Mouse (Mus musculus): ENCODE results near the gene Ppil4. TPM values are rescaled to one million over a fixed set of nuclear protein-coding genes. Genes with fewer than 3 reads are reported as not detected.

The Ppil4 gene
- polyA plus RNA-seq, 1 experiment from 2014 or later = 42.1 TPM

DNA sequence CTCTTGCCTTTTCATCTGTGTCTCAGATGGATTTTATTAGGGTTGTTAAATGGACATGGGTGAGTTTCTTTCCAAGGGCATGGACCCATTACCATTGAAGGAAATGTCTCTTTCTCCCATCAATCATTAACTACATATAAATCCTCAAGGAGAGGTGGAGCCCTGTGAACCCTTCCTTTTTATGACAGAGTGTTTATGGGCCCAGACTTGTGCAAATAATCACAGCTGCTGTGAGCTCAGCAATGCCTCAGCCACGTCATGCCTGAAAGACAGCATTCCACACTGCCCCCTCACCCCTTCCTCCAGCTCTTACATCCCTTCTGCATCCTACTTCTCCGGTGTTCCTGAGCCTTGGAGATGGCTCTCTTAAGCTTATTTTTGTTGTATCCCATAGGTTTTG lies 5.4 kb upstream of the Ppil4 start:
- Histone ChIP-seq H3K4me3 (replicated peaks) (no peak overlapping the region), H3K27ac (replicated peaks) (no peak overlapping the region), H3K36me3 (peaks cover 12% of the 10 kb centered on the region; the same call in 1 of the 2 replicates), H3K9me3 (replicated peaks) (no peaks in the 10 kb centered on the region), H3K4me2 (no peak overlapping the region), H3K4me1 (peaks cover 8% of the 10 kb centered on the region), H3K9ac (replicated peaks) (no peak overlapping the region), H3K27me3 (replicated peaks) (no peaks in the 10 kb centered on the region)
- ATAC-seq (ENCODE audit: low FRiP score) = no peak
- 36% methylated on average over 2 of the region's 2 CpGs for WGBS

DNA sequence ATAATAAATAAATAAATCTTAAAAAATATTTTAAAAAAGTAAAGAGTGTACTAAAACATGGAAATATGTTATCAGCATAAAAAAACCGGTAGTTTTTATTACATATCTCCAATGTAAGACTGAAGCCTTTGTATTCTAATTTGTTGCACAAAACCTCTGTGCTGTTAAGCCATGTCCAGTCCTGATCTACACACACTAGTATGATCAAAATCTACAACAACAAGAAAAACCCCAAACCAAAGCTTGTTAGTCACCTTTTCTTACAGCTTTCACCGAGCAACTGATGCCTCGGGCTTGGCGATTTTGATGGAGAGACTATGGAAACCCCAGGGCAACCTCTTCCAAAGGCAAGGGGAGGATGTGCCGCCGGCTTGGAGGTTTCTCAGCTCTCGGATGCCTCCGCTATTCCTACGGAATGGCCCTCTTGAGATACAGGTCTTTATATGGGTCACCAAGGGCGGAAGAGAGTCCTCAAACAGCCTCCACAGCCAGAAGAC lies 389 bp upstream of the Ppil4 start:
- Histone ChIP-seq H3K27me3 (replicated peaks) (no peaks in the 10 kb centered on the region), H3K9me3 (replicated peaks) (no peaks in the 10 kb centered on the region), H3K36me3 (peaks cover 23% of the 10 kb centered on the region), H3K4me1 (peaks cover 22% of the 10 kb centered on the region), H3K9ac (replicated peaks) (peak overlapping the region; percentile 75), H3K27ac (replicated peaks) (peak overlapping the region; percentile 73), H3K4me2 (peak overlapping the region; percentile 77), H3K4me3 (replicated peaks) (peak overlapping the region; percentile 77)
- under 1% methylated on average over 10 of the region's 10 CpGs for WGBS
- ATAC-seq (ENCODE audit: low FRiP score) = peak; percentile 54; the same call in 1 of the 2 replicates

DNA sequence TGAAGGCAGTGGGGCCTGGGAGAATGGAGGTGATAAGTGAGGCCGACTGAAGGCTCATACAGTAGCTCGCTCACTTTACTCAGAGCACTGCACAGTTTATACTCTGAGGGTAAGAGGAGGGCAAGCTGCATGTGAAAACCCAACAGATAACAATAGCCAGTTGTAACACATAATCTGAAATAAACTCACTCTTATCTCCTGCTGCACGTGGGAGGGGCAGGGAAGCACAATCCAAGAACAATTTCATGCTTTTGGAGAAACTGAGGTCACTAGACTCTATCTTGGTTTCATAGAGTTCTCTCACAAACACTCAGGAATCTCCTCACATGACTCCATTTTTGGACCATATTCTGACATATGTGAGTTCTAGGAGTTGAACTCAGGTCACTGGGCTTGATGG lies 8.6 kb downstream of the Ppil4 start:
- Histone ChIP-seq H3K9me3 (replicated peaks) (no peaks in the 10 kb centered on the region), H3K27me3 (replicated peaks) (no peaks in the 10 kb centered on the region), H3K9ac (replicated peaks) (no peak overlapping the region), H3K4me2 (no peak overlapping the region), H3K4me1 (no peaks in the 10 kb centered on the region), H3K4me3 (replicated peaks) (no peak overlapping the region), H3K36me3 (peaks cover 75% of the 10 kb centered on the region), H3K27ac (replicated peaks) (no peak overlapping the region)
- ATAC-seq (ENCODE audit: low FRiP score) = no peak
- 94% methylated on average over 3 of the region's 3 CpGs for WGBS

DNA sequence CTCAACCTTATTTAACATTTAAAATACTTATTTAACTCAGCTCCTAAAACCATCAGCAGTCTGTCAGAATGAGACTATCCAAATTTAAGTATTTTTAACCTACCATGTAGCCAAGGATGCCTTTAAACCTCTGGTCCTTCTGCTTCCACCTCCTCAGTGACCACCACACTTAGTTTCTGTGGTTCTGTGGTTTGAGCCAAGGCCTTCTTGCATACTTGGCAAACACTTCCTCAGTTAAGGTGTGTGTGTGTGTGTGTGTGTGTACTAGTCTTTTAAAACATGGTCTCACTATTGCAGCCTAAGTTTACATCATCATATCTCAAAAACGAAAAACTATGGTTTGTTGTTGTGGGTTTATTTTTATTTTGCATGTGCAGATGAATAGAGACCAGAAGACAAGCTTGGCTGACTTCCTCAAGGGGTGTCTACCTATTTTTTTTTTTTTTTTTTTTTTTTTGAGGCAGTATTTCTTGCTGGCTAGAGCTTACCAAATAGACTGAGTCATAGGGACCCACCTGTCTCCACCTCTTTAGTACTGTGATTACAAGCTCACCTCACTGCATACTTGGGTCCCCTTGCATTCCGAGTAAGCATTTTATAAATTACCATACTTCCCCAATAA lies 9.9 kb downstream of the Ppil4 start:
- H3K27ac ChIP-seq (replicated peaks) = no peak overlapping the region
- H3K4me2 ChIP-seq = no peak overlapping the region
- no peaks in the 10 kb centered on the region for H3K4me1 ChIP-seq
- H3K9ac ChIP-seq (replicated peaks) = no peak overlapping the region
- H3K4me3 ChIP-seq (replicated peaks) = no peak overlapping the region
- peaks cover 69% of the 10 kb centered on the region for H3K36me3 ChIP-seq
- no peaks in the 10 kb centered on the region for H3K9me3 ChIP-seq (replicated peaks)
- ATAC-seq (ENCODE audit: low FRiP score) = no peak
- WGBS = 94% methylated on average over 2 of the region's 2 CpGs
- H3K27me3 ChIP-seq (replicated peaks) = no peaks in the 10 kb centered on the region

DNA sequence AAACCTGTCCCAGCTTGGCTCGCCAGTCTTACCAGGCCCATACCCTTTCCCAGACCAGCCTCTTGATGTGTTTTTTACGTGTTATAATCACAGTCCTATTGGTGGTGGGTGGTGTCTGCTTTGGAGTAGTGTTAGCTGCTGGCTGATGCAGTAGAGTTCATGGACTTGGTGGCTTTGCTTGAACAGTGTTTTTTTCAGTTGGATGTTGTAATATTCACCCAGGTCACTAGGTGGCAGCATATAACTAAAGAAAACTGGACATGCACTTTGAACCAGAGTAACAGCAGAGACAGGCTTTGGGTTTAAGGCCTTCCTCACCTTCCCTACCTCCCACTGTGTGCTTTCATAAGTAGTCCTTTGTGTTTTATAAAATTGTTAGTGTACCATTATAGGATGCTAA lies 17.2 kb downstream of the Ppil4 start:
- H3K4me1 ChIP-seq = no peaks in the 10 kb centered on the region
- no peaks in the 10 kb centered on the region for H3K9me3 ChIP-seq (replicated peaks)
- ATAC-seq (ENCODE audit: low FRiP score) = no peak; the same call in 1 of the 2 replicates
- H3K9ac ChIP-seq (replicated peaks) = no peak overlapping the region
- no peaks in the 10 kb centered on the region for H3K27me3 ChIP-seq (replicated peaks)
- no peak overlapping the region for H3K4me2 ChIP-seq
- no peak overlapping the region for H3K4me3 ChIP-seq (replicated peaks)
- WGBS = 50% methylated on average over 2 of the region's 2 CpGs
- H3K36me3 ChIP-seq = peaks cover 53% of the 10 kb centered on the region
- no peak overlapping the region for H3K27ac ChIP-seq (replicated peaks)

DNA sequence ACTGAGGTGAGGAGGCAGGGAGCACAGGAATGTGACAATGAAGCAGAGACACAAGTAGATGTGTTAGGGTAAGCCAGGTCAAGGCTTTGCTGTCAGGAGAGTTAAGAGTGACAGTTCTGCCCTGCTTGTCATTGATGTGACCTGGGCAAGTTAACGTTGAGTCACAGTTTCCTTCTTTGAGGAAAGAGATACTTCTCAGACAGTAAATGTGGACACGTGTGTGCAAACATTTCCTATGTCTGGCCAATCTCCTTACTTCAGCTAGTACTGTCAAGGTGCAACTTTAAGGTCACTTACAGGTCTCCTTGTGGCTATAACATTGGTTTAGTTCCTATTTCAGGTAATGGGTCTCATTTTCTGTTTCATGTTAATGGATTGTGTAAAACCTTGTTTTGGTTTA lies 23.8 kb downstream of the Ppil4 start:
- H3K9ac ChIP-seq (replicated peaks) = no peak overlapping the region

DNA sequence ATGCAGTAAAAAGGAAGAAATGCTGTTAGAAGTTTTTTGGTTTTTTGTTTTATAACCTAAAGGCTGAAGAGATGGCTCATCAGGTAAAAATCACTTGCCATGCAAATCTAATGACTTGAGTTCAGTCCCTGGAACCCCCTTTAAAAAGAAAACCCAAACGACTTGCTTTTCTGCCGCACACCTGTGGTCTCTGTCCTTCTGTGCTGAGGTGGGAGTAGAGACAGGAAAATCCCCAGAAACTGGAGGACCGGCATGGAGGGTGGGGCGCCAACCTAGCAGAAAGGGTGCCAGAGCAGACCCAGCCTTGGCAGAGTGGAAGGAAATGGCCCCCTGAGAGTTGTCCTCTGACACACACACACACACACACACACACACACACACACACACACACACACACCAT lies 26.0 kb downstream of the Ppil4 start:
- H3K4me3 ChIP-seq (replicated peaks) = no peak overlapping the region
- no peaks in the 10 kb centered on the region for H3K4me1 ChIP-seq
- H3K27me3 ChIP-seq (replicated peaks) = no peaks in the 10 kb centered on the region
- no peaks in the 10 kb centered on the region for H3K9me3 ChIP-seq (replicated peaks)
- H3K4me2 ChIP-seq = no peak overlapping the region
- ATAC-seq (ENCODE audit: low FRiP score) = no peak
- no peak overlapping the region for H3K9ac ChIP-seq (replicated peaks)
- H3K36me3 ChIP-seq = peaks cover 53% of the 10 kb centered on the region
- H3K27ac ChIP-seq (replicated peaks) = no peak overlapping the region
- WGBS = 91% methylated on average over 4 of the region's 4 CpGs

More for the DNA sequence above, 23.8 kb downstream of the Ppil4 start:
- Histone ChIP-seq H3K36me3 (peaks cover 44% of the 10 kb centered on the region), H3K9me3 (replicated peaks) (no peaks in the 10 kb centered on the region), H3K4me1 (no peaks in the 10 kb centered on the region), H3K4me3 (replicated peaks) (no peak overlapping the region), H3K4me2 (no peak overlapping the region), H3K27me3 (replicated peaks) (no peaks in the 10 kb centered on the region), H3K27ac (replicated peaks) (no peak overlapping the region)
- no peak for ATAC-seq (ENCODE audit: low FRiP score)
- WGBS = 88% methylated on average over 2 of the region's 2 CpGs

DNA sequence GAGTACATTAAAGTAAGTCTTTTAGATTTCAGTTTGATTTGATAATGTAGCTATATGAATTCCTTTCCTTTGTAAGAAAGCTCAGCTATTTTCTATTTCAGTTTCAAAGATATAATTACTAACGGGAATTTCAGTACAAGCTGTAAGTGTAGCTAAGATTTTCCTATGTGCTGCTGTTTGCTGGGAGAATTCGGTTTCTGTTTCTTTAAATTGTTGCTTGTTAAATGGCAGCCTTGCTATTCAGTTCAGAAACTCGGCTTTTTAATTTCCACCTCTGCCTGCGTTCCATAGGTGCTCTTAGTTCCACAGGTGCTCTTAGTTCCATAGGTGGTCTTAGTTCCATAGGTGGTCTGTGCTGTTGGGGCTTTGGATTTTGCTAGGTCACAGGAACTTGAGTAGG lies 26.5 kb downstream of the Ppil4 start:
- Histone ChIP-seq H3K36me3 (peaks cover 53% of the 10 kb centered on the region), H3K27ac (replicated peaks) (no peak overlapping the region), H3K4me1 (no peaks in the 10 kb centered on the region), H3K9ac (replicated peaks) (no peak overlapping the region), H3K4me3 (replicated peaks) (no peak overlapping the region), H3K4me2 (no peak overlapping the region), H3K27me3 (replicated peaks) (no peaks in the 10 kb centered on the region), H3K9me3 (replicated peaks) (no peaks in the 10 kb centered on the region)
- WGBS = 93% methylated on average over 4 of the region's 4 CpGs
- ATAC-seq (ENCODE audit: low FRiP score) = no peak

- H3K36me3 ChIP-seq = peaks cover 49% of the 10 kb centered on the region
- no peak overlapping the region for H3K4me3 ChIP-seq (replicated peaks)
- no peak overlapping the region for H3K9ac ChIP-seq (replicated peaks)
- H3K9me3 ChIP-seq (replicated peaks) = no peaks in the 10 kb centered on the region
- no peak overlapping the region for H3K27ac ChIP-seq (replicated peaks)
- WGBS = 95% methylated on average over 4 of the region's 4 CpGs
- H3K4me1 ChIP-seq = no peaks in the 10 kb centered on the region
- no peak overlapping the region for H3K4me2 ChIP-seq
- no peak for ATAC-seq (ENCODE audit: low FRiP score)
- H3K27me3 ChIP-seq (replicated peaks) = no peaks in the 10 kb centered on the region
These were observed 26.9 kb downstream of the Ppil4 start for GRCm38 (mm10) chr10:7819603-7820002.

- 94% methylated on average over 5 of the region's 5 CpGs for WGBS
- H3K4me3 ChIP-seq (replicated peaks) = no peak overlapping the region
- H3K9ac ChIP-seq (replicated peaks) = no peak overlapping the region
- H3K36me3 ChIP-seq = peaks cover 48% of the 10 kb centered on the region
- no peak overlapping the region for H3K27ac ChIP-seq (replicated peaks)
- no peak overlapping the region for H3K4me2 ChIP-seq
- H3K4me1 ChIP-seq = no peaks in the 10 kb centered on the region
- H3K27me3 ChIP-seq (replicated peaks) = no peaks in the 10 kb centered on the region
- no peaks in the 10 kb centered on the region for H3K9me3 ChIP-seq (replicated peaks)
- no peak for ATAC-seq (ENCODE audit: low FRiP score)
These were observed 27.5 kb downstream of the Ppil4 start for GRCm38 (mm10) chr10:7820171-7820570.

DNA sequence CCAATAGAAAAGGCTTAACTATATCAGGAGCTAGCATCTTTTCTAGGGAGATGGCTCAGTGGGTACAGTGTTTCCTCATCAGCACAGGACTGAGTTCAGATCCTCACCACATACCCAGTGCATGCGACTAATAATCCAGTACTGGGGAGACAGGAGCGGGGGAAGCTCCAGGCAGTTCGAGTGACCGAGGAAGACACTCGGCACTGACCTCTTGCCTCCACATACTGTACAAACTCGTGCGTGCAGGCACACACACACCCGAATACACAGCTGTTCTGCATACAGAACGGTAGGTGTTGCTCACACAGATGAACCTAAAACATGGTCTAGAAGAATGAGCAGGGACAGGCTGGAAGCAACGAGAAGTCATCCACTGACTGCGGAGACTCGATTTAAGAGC lies 29.3 kb downstream of the Ppil4 start:
- H3K4me1 ChIP-seq = no peaks in the 10 kb centered on the region
- H3K36me3 ChIP-seq = peaks cover 44% of the 10 kb centered on the region
- no peak for ATAC-seq (ENCODE audit: low FRiP score)
- H3K27me3 ChIP-seq (replicated peaks) = no peaks in the 10 kb centered on the region
- no peak overlapping the region for H3K27ac ChIP-seq (replicated peaks)
- 96% methylated on average over 12 of the region's 12 CpGs for WGBS
- H3K4me2 ChIP-seq = no peak overlapping the region
- H3K9ac ChIP-seq (replicated peaks) = no peak overlapping the region
- no peak overlapping the region for H3K4me3 ChIP-seq (replicated peaks)
- H3K9me3 ChIP-seq (replicated peaks) = no peaks in the 10 kb centered on the region

GRCm38 (mm10) chr10:7824663-7825280 lies 32.1 kb downstream of the Ppil4 start:
- Histone ChIP-seq H3K9ac (replicated peaks) (no peak overlapping the region), H3K4me2 (no peak overlapping the region), H3K27ac (replicated peaks) (no peak overlapping the region), H3K4me1 (no peaks in the 10 kb centered on the region), H3K36me3 (peaks cover 28% of the 10 kb centered on the region), H3K4me3 (replicated peaks) (no peak overlapping the region), H3K9me3 (replicated peaks) (no peaks in the 10 kb centered on the region), H3K27me3 (replicated peaks) (no peaks in the 10 kb centered on the region)
- 86% methylated on average over 9 of the region's 9 CpGs for WGBS
- no peak for ATAC-seq (ENCODE audit: low FRiP score)

Data from neural tube, embryonic 15.5 days (tissue).